Mouse (Mus musculus) kidney, adult 10 weeks (tissue): Measurements from ENCODE around the gene Il4ra. TPM values are rescaled to one million over a fixed set of nuclear protein-coding genes. Genes with fewer than 3 reads are reported as not detected.

Experiments used
- polyA plus RNA-seq: library from polyadenylated mRNA; stranded (reverse); fragments of 350-450 nt; fragmentation: Illumina TruSeq; extraction: RNeasy Lipid Tissue Mini Kit (QIAGEN cat#74804); gene quantifications from one replicate; pipeline ENCODE4 v1.2.3, GENCODE M21; 2014; ENCODE audit warnings: low read depth, low replicate concordance

Il4ra gene
- polyA plus RNA-seq: 1.8 TPM

DNA sequence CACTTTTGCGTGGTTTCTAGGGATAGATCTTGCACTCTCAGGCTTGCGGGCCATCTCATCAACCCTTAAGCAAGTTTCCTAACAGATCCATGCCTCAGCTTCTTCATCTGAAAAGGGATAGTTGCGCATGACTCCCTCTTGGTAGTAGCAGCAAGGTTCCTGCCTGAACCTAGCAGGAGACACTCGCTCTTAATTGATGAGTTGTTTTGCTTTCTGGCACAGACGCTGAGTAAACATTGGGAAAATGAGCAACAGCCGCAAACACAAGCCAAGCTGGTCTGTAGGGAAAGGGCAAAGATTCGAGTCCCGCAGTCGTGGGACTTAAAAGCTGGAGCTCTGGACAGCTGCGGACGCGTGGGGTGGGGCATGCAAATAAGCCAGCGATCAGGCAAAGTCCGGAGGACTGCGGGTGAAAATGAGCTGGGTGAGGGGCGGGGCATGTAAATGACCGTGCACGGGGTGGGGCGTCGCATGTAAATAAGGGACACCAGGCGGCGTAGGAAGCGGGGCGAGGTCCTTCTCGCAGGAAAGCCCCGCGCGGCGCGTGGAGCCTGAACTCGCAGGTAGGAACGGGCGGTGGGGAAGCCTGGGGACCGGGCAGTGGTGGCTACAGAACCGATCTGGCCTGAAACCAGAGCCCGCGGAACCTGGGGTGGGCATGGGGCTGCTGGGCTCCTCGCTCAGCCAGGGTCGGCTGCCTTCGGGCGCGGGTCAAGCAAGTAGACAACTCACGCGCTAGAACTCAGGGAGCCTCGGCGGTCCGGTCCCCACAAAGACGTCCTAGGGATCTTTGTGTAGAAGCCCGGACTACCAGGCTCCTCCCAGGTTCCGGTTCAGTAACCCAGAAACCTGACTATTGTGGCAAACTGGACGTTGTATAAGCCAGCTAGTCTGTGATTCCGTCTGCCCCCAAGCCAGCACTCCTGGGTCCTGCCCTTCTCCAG is at the start of gene Il4ra:
Gene Il4ra, plus strand, starts transcription at position 355 of the 944 bp plus-strand sequence.

DNA sequence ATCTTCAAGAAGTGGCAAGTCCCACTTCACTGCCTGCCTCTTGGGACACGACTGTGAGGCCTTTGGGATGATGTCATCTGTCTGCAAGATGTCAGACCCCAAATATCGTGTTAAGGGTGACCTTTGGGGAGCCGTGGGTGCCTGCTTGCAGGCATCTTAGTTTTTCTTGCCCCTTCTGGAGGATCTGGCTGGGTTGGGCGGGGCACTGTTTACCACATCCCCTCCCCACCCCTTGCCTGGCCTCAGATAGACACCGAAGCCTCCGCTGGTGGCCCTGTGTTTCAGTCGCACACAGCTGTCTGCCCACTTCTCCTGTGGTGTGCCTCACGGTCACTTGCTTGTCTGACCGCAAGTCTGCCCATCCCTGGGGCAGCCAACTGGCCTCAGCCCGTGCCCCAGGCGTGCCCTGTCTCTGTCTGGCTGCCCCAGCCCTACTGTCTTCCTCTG is 51.3 kb downstream of the Il4ra start, which contains the start of gene Il21r:
Gene Il21r, plus strand, starts transcription at position 245 of the 447 bp plus-strand sequence.

Other genes starting within 250 kb of the Il4ra start
- 0.16 TPM for gene Kdm8, start 107.4 kb upstream of the Il4ra start, polyA plus RNA-seq
- gene Nsmce1, start 60.5 kb upstream of the Il4ra start, polyA plus RNA-seq: 28.3 TPM
- gene Il21r, start 51.3 kb downstream of the Il4ra start, polyA plus RNA-seq: 0.24 TPM
- 8.6 TPM for gene Gtf3c1, start 155.7 kb downstream of the Il4ra start, polyA plus RNA-seq
- gene D430042O09Rik, start 155.8 kb downstream of the Il4ra start, polyA plus RNA-seq: 10.1 TPM